Mouse (Mus musculus) monocyte, adult 2 months (primary cell): ENCODE measurements at regions not wholly inside any gene's neighbourhood (a gene's known extent, or its start where the extent isn't known, plus 50 kb on each side); places are given as distances from the start of the nearest gene placed in this dataset.

Experiments used
- DNase-seq, 2 experiments: peaks; one replicate each; pipeline ENCODE4 v3.0.0; 2022; ENCODE audit warnings: low spot score in 2 of 2, low read depth in 1 of 2

DNA sequence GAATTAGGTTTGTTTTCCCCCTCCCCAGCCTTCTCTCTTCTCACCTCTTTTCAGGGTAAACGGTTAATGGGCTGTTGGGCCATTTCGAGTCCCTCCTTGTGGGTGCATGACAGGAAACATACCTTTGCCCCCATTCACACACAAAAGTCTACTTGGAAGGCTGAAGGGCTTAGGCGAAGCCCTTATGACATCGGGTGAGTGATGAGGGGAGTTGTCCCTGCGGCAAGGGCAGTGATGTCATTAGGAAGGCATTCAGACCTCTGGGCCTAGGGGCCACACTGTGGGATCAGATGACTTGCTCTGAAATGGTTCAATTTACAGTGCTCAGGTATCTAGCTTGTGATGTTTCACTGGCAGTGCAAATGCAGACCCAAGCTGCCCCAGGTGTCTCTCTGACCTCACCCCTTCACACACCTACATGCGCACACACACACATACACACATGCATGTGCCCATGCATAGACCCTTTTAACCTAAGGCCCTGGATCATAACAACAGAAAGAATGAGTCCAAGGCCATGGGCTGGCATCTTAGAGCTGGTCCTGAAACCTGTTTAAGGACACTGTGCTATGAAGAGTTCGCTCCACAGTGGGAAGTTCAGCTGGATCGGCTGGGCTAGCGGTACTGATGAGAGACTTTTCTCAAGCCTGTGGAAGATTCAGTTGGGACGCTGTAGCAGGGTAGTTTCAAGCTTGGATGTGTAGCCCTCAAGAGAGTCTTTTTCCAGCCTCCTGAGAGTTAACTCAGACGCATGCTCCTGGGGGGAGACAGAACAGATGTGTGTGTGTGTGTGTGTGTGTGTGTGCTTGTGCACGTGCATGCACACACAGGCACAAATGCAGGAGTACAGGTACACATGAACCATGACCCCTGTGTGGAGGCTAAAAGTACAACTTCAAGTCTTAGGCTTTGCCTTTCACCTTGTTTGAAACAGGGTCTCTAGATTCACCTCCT lies 298.8 kb downstream of the 1500009L16Rik start:
- DNase-seq: no peak

DNA sequence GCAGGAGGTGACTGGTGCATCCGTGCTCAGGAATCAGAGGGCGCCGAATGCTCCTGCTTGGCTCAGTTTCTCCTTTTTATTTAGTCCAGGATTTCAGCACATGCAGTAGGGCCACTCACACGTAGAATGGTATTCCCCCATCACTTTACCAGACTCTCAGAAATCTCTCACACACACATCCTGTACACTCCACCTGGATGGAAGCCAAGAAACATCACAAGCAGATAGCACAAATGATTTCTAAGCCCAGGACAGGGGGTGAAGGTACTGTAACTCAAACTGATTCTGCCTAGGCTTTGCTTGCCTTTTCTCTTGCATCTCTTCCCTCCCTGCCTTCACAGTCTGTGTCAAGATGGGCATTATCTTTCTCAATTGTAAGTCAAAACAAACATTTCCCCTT lies 301.6 kb downstream of the 1500009L16Rik start:
- DNase-seq: no peak

DNA sequence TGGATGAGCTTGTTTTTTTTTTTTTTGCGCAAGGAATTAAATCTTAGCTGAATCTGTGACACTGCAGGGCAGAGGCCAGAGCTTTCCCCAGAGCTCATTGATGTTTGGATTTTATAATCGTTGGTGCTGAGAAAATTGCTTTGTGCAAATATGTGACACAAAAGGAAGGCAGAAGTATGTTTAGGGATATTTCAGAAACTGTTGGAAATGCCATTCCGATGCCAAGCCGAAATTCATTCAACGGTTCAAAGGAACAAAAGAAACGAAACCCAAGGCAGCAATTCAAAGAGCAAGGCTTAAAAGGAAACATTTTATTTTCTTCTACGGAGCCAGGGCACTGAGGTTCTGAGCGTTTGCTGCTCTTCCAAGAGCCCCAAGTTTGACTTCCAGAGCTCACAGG lies 302.2 kb downstream of the 1500009L16Rik start:
- no peak for DNase-seq

DNA sequence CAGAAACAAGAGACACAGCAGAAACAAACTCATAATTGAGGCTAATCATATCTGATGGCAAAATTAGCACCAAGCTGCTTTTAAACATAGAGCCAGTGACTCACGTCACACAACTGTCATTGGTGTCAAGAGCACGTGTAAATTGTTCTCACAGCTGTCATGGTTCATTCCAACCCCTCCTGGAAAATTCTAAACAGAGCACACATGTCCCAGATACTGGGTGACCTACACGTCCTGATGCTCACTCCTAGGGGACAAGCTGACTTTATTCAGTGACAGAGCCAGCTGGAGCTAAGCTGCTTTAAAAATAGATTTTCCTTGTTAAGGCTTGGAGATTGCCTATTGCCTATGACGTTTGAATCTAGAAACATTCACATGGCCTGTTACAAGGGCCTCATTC lies 304.1 kb downstream of the 1500009L16Rik start:
- no peak for DNase-seq

DNA sequence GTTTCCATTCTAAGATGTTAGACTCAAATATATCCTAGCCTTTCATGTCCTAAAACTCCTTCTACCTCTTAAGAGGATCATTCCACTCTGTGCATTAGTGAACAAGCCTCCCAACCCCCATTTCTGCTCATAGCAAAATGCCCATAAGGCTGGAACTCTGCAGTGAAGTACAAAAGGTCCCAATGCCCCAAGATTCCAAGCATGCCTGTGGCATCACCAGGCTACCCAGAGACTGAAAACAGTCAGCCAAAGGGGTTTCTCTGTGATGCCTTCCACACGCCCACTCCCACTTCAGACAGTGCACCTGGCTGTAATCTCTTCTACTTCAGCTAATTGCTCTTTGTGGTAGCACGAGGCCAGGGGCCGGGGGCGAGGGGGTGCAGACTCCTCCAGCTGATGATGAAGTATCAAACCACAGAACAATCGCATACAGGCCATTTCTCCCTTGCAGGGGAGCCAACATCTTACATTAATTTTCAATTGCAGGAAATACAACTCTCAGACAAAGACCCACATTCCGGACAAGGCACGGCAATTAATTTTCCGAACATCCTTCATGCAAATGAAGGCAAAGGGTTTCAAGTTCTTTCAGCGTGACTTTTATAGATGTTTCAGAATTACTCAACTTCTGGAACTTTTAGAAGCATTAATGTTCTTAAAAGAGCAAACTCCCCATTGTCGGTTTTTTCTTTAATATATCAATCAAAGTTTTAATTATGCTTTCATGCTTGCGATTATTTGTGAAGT lies 313.6 kb downstream of the 1500009L16Rik start:
- DNase-seq: no peak

DNA sequence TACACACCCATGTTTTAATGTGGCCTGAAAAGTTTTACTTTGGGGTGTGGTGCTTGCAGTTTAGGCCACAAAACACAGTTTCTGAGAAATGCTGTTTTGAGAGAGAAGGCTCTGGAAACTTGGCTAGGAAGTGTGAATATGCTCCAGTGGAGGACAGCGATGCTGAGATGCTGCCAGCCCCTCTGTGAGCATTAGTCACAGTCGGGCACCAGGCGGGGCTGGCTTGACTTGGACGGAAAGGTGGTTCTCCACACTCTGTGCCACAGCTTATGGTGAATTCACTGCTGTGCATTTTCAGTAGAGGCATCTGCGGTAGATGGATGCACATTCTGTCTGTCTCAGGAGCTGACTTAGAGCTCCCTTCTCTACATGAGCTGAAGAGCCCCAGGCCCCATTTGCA lies 326.0 kb downstream of the 1500009L16Rik start:
- no peak for DNase-seq

DNA sequence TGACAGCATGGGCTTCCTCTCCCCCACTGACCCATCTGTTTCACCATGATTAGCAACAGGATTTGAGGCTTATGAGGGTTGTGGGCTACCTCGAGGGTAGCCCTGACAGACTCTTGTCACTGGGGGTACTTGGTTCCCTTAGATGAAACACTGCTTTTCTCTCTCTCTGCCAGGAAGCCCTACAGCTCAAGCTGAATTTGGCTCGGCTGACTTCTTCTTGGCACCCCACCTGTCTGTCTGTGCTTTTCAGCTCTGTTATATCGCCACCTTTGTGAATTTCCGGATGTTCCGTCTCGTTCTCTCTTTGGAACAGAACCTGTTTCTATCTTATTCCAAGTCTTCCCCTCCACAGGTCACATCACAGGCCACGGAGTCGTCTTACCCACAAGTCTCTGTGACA lies 330.0 kb downstream of the 1500009L16Rik start:
- DNase-seq: no peak

DNA sequence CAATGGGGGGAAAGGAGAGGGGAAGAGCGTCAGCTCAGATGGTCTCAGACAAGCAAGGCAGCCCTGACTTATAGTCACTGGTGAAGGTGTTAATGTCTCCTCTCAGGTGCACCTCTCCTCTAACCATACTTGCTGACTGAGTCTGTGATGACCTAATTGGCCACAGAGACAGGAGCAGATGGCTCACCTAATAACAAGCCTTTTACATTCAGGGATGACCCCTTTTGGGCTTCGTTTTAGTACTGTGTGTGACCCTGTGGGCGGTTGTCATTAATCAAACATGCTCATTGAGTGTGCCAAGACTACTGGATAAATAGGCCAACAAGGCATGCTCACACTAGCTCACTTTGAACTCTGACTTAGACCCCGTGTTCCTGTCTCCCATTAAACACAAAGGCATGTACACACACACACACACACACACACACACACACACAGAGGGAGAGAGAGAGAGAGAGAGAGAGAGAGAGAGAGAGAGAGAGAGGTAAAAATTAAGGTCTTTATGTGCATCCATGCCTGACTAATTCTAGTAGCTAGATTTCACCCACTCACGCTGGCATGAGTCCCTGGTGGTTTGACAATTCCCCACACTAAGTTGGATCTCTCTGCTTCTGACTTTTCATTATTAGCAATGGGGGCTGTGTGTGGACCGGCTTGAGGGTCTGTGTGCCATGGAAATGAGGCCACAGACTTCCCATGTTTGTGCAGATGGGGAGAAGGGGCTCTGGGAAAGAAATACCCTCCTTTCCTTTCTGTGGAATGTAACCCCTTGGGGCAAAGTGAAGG lies 332.1 kb downstream of the 1500009L16Rik start:
- no peak for DNase-seq

DNA sequence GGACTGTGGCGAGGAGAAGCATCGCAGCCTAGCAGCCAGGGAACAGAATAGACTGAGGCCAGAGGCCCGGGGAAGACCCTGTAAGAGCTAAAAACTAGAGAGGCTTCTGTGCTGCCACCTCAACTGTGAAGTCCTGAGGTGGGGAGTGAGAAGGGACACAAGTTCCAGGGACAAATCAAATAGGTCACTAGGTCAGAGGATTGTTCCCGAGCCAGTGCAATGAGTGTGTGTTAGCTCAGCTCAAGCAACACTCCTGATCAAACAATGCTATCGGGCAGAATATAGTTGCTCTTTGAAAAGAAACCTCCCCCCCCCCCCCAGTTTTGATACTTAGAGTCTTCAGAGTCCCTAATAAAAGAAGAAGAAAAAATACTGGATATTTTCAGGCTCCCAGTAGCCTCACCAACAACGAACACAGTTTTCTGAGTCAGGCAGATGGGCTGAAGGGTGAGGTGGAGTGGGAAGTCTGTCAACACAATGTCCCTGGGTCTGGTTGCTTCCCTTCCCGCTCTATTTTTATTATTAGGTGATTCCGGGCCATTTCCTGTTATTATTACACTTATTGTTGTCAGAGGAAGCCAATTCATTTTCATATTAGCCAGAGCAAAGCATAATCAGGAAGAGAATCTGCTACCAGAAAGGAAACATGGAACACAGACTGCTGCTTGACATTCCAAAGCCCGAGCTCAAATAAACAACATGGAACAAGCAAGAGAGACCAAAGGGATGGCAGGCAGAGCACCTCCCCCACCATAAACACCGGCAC lies 332.9 kb downstream of the 1500009L16Rik start:
- DNase-seq: no peak

DNA sequence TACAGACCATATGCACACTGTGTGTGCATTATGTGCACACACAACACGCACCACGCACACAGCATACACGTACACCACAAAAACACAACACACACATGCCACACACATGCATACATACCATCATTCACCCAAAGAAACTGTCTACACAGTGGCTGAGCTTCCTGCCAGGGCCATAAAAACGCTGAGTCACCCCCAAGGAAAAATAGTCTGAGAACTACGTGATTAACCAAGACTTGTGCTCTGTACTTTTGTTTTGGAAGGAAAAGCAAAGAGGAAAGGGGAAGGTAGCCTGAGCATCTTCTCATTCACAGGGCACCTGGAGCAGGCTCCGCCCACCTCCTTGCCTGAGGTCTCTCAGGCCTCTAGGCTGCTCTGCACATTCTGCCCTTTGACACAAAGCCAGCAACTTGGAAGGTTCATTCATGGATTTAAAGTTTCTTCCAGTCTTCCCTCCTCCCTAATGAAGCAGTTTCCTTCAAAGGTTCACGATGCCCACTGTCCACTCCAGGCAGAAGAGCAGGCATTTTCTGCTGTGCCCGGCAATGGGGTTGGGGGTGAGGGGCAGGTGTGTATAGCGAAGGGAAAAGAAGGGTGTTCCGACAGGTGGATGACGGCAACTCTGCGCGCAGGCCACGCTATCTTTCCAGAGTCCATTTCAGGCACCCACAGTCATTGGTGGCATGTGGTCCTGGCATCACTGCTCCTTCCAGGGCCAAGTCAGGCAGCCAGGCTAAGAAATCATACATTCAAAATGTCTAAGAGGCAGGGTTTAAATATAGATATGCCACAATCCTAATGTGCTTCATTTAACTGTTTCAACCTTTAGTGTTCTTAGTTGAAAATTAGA lies 333.9 kb downstream of the 1500009L16Rik start:
- no peak for DNase-seq

DNA sequence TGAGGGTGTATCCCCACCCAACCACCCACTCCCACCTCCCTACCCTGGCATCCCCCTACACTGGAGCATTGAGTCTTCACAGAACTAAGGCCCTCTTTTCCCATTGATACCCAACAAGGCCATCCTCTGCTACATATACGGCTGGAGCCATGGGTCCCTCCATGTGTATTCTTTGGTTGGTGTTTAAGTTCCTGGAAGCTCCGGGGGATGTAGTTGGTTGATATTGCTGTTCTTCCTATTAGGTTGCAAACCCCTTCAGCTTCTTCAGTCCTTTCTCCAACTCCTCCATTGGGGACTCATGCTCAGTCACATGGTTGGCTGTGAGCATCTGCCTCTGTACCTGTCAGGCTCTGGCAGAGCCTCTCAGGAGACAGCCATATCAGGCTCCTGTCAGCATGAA lies 335.6 kb downstream of the 1500009L16Rik start:
- no peak for DNase-seq

DNA sequence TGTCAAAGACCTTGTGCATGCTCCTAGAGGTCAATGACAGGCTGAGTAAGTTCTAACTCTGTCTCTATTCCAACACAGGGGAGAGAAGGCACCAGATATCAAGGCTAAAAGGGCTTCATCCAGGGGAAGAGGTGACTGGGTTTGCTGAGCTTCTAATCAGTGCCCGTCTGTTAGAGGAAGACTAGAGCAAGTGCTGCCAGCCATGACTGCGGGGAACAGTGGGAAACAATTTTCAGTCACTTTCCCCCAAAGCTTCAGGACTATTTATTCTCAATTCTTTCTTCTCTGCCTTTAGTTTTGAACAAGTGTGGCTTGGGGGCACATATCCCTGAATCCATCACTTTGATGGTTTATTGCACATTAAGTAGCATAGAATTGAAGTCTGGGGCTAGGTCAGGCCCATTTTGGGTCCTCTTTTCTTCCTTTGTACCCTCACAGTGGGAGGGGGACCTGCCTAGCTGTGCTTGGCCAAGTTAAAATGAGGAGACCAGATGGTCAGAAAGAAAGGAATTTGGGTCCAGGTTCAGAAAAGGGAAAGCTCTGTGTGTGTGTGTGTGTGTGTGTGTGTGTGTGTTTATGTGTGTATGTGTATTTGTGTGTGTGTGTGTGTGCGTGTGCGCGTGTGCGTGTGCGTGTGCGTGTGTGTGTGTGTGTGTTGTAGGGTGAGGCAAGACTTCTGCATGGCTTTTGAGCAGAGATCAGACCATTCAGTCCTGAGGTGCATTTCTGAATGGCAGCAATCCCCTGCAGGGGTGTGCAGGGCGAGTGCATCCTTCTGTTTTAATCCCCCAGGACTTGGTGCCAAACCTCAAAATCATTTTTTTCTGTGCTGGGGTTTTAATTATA lies 337.2 kb downstream of the 1500009L16Rik start:
- DNase-seq: no peak

DNA sequence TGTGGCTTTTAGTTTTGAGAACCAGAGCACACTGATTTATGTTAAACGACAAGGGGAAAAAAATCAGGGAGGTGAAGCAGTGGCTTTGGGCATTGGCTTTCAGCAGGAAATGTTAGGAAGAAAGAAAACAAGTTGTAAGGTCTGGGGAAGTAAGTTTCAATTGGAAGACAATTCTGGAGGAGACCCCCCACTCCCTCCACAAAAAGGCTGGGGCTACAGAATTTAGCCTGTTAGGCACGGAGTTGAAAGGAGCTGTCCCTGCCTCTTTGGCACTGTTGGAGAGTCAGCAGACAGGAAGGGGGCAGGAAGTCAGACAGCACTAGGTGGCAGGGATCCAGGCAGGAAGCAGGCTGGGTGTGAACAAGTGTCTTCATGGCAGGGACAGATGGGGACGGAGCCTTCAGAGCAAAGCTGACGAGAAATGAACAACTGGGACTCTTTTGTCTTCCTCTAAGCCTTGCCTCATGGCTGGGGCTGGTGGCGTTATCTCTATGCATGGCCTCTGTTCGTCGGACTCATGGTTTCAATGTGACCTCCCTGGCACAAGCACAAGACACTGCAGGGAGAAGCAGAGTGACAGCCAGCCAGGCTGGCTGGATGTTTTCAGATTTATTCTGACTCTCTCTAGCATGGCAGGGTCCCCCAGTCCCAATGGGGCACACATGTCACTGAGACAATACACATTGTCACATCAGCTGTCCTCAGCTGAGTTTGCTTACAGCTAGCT lies 338.0 kb downstream of the 1500009L16Rik start:
- no peak for DNase-seq

DNA sequence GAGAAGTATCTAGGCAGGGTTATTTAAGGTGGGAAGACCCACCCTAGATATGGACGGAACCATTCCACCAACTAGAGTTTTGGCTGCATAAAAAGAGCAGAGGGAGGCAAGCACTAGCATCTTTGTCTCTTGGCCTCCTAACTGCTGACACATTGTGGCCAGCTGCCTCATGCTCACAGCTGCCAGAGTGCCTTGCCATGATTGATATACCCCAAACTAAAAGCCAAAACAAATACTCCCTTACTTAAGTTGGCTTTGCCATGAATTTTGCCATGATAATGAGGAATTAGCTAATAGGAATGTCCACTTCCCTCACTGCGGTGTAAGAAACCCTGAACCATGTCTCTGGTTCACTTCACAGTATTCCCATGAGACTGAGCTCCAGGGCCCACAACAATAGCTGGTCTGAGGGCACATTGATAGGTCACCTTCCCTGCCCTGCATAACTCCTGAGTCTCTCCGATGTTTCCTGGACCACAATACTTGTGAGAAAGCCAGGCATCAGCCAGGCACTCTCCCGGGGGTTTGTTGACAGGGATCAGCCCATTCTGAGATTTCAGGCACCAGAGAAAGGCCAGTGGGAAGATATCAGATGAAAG lies 344.5 kb downstream of the 1500009L16Rik start:
- DNase-seq: no peak

DNA sequence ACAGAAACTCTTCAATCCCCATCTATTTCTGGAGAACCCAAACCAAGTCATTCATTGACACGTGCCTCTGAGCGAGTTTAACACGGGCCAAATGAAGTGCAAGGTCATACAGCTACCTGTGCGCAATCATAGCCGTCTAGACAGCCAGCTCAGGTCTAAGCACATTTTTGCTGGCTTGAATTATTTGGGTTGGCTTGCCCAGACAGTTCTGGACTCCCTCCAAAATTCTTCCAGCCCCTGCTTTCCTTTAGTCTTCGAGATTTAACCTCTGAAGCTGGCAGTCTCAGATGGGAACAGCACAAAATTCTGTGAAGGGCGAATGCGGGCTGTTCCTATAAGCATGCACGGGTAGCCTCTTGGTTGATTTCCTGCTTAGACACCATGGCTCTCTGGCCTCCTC lies 347.1 kb downstream of the 1500009L16Rik start:
- no peak for DNase-seq

DNA sequence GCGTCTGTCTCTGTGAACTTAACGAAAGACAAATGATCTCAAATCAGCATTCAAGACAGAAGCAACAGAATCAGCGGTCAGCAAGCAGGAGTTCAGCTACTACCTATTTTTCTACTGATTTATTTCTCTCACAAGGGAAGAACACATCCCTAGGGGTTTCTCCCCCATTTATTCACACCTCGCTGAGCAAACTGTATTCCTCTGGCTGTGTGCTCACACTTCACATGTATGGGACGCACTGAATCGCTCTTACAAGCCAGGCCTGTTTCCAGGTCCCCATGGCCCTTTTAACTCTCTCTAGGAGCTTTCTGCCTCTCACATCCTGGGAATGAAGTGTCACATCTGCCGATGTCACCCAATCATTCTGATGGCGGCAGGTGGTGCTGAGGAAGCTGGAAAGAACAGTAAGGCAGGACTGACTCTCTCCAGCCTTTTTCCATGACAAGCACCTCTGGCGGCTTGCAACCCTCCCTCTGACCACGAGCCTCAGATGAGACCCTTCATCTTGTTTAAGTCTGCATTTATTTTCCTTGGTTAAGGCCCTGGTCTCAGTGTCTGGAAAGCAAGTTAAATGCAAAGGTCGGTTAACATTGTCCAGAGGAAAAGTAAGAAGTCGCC lies 350.3 kb downstream of the 1500009L16Rik start:
- no peak for DNase-seq

DNA sequence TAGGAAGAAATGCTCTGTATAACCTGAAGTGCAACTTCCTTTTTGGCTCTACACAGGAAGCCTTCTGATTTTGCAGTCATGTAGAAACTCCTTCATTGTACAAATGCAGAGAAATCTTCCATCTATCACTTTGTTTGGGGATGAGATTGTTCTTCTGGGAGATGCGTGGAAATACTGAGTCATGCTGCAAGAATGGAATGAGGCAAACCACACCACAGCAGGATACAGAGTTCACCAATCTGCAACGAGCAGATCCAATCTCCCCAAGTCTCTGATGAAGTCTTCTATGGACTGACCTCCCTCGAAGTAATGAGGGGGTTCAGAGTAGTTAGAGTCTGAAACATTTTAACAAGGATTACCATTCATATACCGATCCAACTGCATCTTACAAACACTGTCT lies 352.9 kb downstream of the 1500009L16Rik start:
- DNase-seq: no peak
